Mouse (Mus musculus): ENCODE measurements around the gene Dpp6.

- TF ChIP-seq SIN3A (IDR thresholded peaks at IDR 0.05; ENCODE audit: low read length) (no peak), CTCF (IDR thresholded peaks at IDR 0.05 in 2 of 3, conservative IDR thresholded peaks at IDR 0.05 in 1 of 3; ENCODE audit: control insufficient read depth in 1 of 3, insufficient read depth in 1 of 3, low read depth in 2 of 3, low read length in 3 of 3, poor library complexity in 1 of 3, severe bottlenecking in 1 of 3) (no peak), MYC (IDR thresholded peaks at IDR 0.05; ENCODE audit: low read depth, low read length) (no peak), POLR2A (IDR thresholded peaks at IDR 0.05; ENCODE audit: control insufficient read depth in 1 of 2, insufficient read depth in 1 of 2, low read depth in 1 of 2, low read length in 2 of 2, poor library complexity in 1 of 2) (no peak), EP300 (IDR thresholded peaks at IDR 0.05; ENCODE audit: low read depth in 1 of 2, low read length in 2 of 2) (no peak), CHD1 (IDR thresholded peaks at IDR 0.05; ENCODE audit: low read depth, low read length) (no peak), POLR2AphosphoS2 (IDR thresholded peaks at IDR 0.05; ENCODE audit: low read length) (no peak), USF2 (IDR thresholded peaks at IDR 0.05; ENCODE audit: borderline replicate concordance in 1 of 2, insufficient read depth in 1 of 2, low read depth in 1 of 2, low read length in 2 of 2) (no peak), GATA1 (IDR thresholded peaks at IDR 0.05; ENCODE audit: low read depth, low read length) (no peak), SMC3 (IDR thresholded peaks at IDR 0.05; ENCODE audit: low read depth, low read length) (no peak), JUND (IDR thresholded peaks at IDR 0.05; ENCODE audit: low read depth, low read length) (no peak), BHLHE40 (IDR thresholded peaks at IDR 0.05; ENCODE audit: borderline replicate concordance, low read depth, low read length) (no peak)
These were observed 309.0 kb downstream of the Dpp6 start for GRCm38 (mm10) chr5:27126034-27126433.

Measured in MEL (cell line).